Mouse (Mus musculus) frontal cortex, adult 2 months (tissue): ENCODE data around the gene Gm21616. TPM values are rescaled to one million over a fixed set of nuclear protein-coding genes. Genes with fewer than 3 reads are reported as not detected.
"Not testable (repeated sequence)": the region's sequence is repeated elsewhere in the genome, so short reads cannot be mapped to it uniquely, and the experiment has no call there.

Source experiments
- DNase-seq, 2 experiments: peaks; one replicate each; pipeline ENCODE4 v3.0.0; 2022; ENCODE audit warnings: low spot score in 1 of 2; ENCODE audit errors: extremely low spot score in 1 of 2
- polyA plus RNA-seq: library from polyadenylated mRNA; depleted of rRNA; stranded (reverse); fragments of >200 nt; gene quantifications from 2 replicates; pipeline ENCODE4 v1.2.3, GENCODE M21; 2012; rRNA removed

Gm21616 gene
- not detected in 2 replicates for polyA plus RNA-seq

DNA sequence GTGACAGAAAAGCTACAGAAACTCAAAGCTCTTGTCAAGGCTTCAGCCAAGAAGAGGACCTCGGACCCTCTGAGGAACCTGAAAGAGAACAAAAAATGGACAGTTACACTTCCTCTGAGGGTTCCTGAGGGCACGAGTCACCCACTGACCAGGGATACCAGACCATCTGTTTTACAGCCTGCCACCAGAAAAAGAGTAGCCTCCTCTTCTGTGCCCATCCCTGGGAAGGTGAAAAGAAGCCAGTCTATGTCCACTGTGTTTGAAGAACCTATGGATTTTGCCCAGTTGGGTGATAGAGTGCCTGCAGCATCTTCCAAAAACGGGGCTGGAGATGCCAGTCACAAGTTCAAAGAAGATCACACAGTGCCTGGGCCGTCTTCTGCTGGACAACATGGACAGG, at the start of gene Gm21616:
Gm21616 (plus strand) TSS at position 301 of the 400 bp plus-strand sequence.
- DNase-seq = not testable (repeated sequence)
